Mouse (Mus musculus): ENCODE results near the gene Rassf4. TPM values are rescaled to one million over a fixed set of nuclear protein-coding genes. Genes with fewer than 3 reads are reported as not detected.

Rassf4 gene
- total and polyA plus RNA-seq, 2 experiments from 2014 or later, result 7.0 to 8.1 TPM

DNA sequence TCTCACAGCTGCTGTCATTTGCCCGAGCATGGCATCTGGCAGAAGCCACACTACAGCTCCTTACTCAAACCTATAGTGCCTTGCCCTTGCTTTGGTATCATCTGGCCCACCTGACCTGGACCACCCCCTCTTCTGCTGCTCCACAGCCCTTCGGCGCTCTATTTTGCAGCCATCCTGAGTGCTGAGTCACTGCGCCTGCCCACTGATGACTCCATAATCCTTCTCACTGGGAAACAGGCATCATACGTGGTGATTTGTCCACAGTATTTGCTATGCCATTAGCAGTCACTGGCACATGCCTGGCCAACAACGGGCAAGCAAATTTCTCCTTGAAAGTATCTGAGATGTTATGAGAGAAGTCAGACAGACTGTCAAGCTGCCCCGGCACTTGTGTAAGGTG lies 23.9 kb downstream of the Rassf4 start:
- Histone ChIP-seq H3K36me3 (ENCODE audit: insufficient read depth, low read length) (no peaks in the 10 kb centered on the region), H3K27me3 (ENCODE audit: insufficient read depth, low read length) (no peaks in the 10 kb centered on the region), H3K9me3 (ENCODE audit: low read length) (no peaks in the 10 kb centered on the region), H3K4me2 (ENCODE audit: low read depth, low read length, poor library complexity, severe bottlenecking) (no peak overlapping the region), H3K9ac (replicated peaks; ENCODE audit: low read length, poor library complexity, severe bottlenecking) (no peak overlapping the region), H3K4me1 (ENCODE audit: insufficient read depth, low read length) (no peaks in the 10 kb centered on the region), H3K4me3 (ENCODE audit: low read depth, low read length) (no peak overlapping the region), H3K27ac (ENCODE audit: low read depth, low read length) (no peak overlapping the region)
- no peak for TF ChIP-seq CTCF (IDR thresholded peaks at IDR 0.05)
- WGBS, result 88% methylated on average over 7 of the region's 7 CpGs
- DNase-seq (ENCODE audit: low spot score) (no peak), ATAC-seq (ENCODE audit: low FRiP score) (no peak)

- Histone ChIP-seq H3K36me3 (ENCODE audit: insufficient read depth, low read length) (no peaks in the 10 kb centered on the region), H3K27ac (ENCODE audit: low read depth, low read length) (no peak overlapping the region), H3K27me3 (ENCODE audit: insufficient read depth, low read length) (no peaks in the 10 kb centered on the region), H3K4me2 (ENCODE audit: low read depth, low read length, poor library complexity, severe bottlenecking) (no peak overlapping the region), H3K4me3 (ENCODE audit: low read depth, low read length) (no peak overlapping the region), H3K9me3 (ENCODE audit: low read length) (no peaks in the 10 kb centered on the region), H3K9ac (replicated peaks; ENCODE audit: low read length, poor library complexity, severe bottlenecking) (no peak overlapping the region), H3K4me1 (ENCODE audit: insufficient read depth, low read length) (no peaks in the 10 kb centered on the region)
- no peak for ATAC-seq (ENCODE audit: low FRiP score)
- no peak for TF ChIP-seq CTCF (IDR thresholded peaks at IDR 0.05)
- no peak for DNase-seq (ENCODE audit: low spot score)
- 72% methylated on average over 12 of the region's 12 CpGs for WGBS
Measured at GRCm38 (mm10) chr6:116647763-116648162, 26.0 kb downstream of the Rassf4 start.

DNA sequence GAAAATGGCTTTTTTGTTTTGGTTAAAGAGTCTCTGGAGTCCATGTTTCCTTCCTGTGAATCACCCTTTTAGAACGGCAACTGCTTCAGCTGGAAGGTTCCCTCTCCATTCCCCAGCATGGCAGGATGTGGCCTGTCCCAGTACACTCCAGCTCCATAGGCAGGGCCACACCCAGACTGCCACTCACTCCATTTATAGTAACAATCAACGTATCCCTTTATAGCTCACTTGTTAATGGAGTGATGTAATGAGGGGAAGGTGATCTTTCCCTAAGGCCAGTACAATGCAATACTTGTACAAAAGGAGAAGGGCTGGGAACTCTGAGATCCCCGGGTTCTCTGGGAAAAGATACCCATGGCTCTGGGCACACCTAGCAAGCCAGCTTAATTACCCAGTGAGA lies 29.4 kb downstream of the Rassf4 start:
- H3K9ac ChIP-seq (replicated peaks; ENCODE audit: low read length, poor library complexity, severe bottlenecking), result no peak overlapping the region
- H3K27ac ChIP-seq (ENCODE audit: low read depth, low read length), result no peak overlapping the region
- no peaks in the 10 kb centered on the region for H3K9me3 ChIP-seq (ENCODE audit: low read length)
- no peak overlapping the region for H3K4me3 ChIP-seq (ENCODE audit: low read depth, low read length)
- H3K36me3 ChIP-seq (ENCODE audit: insufficient read depth, low read length), result no peaks in the 10 kb centered on the region
- ATAC-seq (ENCODE audit: low FRiP score) (no peak), DNase-seq (ENCODE audit: low spot score) (no peak)
- no peak for TF ChIP-seq CTCF (IDR thresholded peaks at IDR 0.05)
- H3K4me2 ChIP-seq (ENCODE audit: low read depth, low read length, poor library complexity, severe bottlenecking), result no peak overlapping the region
- 83% methylated on average over 3 of the region's 3 CpGs for WGBS
- no peaks in the 10 kb centered on the region for H3K27me3 ChIP-seq (ENCODE audit: insufficient read depth, low read length)
- H3K4me1 ChIP-seq (ENCODE audit: insufficient read depth, low read length), result no peaks in the 10 kb centered on the region

GRCm38 (mm10) chr6:116643881-116644280 lies 29.9 kb downstream of the Rassf4 start:
- no peak for ATAC-seq (ENCODE audit: low FRiP score)
- WGBS, result 68% methylated on average over 4 of the region's 4 CpGs
- H3K4me1 ChIP-seq (ENCODE audit: insufficient read depth, low read length), result no peaks in the 10 kb centered on the region
- no peaks in the 10 kb centered on the region for H3K27me3 ChIP-seq (ENCODE audit: insufficient read depth, low read length)
- DNase-seq (ENCODE audit: low spot score), result no peak
- H3K27ac ChIP-seq (ENCODE audit: low read depth, low read length), result no peak overlapping the region
- no peak for TF ChIP-seq CTCF (IDR thresholded peaks at IDR 0.05)
- H3K4me2 ChIP-seq (ENCODE audit: low read depth, low read length, poor library complexity, severe bottlenecking), result no peak overlapping the region
- H3K9me3 ChIP-seq (ENCODE audit: low read length), result no peaks in the 10 kb centered on the region
- no peak overlapping the region for H3K9ac ChIP-seq (replicated peaks; ENCODE audit: low read length, poor library complexity, severe bottlenecking)
- no peak overlapping the region for H3K4me3 ChIP-seq (ENCODE audit: low read depth, low read length)
- no peaks in the 10 kb centered on the region for H3K36me3 ChIP-seq (ENCODE audit: insufficient read depth, low read length)

DNA sequence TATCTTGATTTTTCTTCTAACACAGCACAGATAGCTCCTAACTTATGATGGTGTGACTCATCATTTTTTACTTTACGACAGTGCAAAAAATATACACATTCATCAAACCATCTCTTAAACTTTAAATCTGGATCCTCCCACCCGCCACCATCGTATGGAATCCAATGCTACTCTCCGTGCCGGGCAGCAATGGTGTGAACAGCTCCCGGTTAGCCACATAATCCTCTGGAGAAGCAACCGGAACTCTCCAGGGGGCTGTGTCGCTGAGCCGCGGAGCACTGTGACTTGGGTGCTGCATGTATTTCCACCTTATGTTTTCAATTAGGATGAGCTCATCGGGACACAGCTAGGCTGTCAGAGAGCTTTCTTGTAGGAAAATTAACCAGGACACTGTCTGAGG lies 30.8 kb downstream of the Rassf4 start:
- H3K9me3 ChIP-seq (ENCODE audit: low read length), result no peaks in the 10 kb centered on the region
- TF ChIP-seq CTCF (IDR thresholded peaks at IDR 0.05), result no peak
- H3K9ac ChIP-seq (replicated peaks; ENCODE audit: low read length, poor library complexity, severe bottlenecking), result no peak overlapping the region
- no peaks in the 10 kb centered on the region for H3K4me1 ChIP-seq (ENCODE audit: insufficient read depth, low read length)
- ATAC-seq (ENCODE audit: low FRiP score) (no peak), DNase-seq (ENCODE audit: low spot score) (no peak)
- H3K27ac ChIP-seq (ENCODE audit: low read depth, low read length), result no peak overlapping the region
- H3K27me3 ChIP-seq (ENCODE audit: insufficient read depth, low read length), result no peaks in the 10 kb centered on the region
- WGBS, result 88% methylated on average over 11 of the region's 11 CpGs
- no peaks in the 10 kb centered on the region for H3K36me3 ChIP-seq (ENCODE audit: insufficient read depth, low read length)
- no peak overlapping the region for H3K4me2 ChIP-seq (ENCODE audit: low read depth, low read length, poor library complexity, severe bottlenecking)
- H3K4me3 ChIP-seq (ENCODE audit: low read depth, low read length), result no peak overlapping the region

DNA sequence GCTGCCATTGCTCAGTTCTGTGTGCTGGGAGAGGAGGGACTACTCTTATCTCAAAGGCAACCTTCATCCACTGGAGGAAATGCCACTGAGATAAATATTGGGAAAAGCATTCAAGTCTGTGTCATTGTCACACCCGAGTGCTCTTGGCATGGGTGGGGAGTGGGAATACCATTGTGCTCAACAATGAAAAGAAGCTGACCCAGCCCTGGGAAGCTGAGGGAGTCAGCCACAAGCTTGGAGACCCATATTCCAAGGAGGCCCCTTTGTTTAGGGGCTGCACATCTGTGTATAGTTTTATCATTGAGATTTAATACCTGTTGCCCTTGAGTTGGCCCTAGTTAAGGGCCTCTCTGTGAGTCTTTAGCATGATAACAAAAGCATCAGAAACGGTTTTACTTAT lies 34.1 kb downstream of the Rassf4 start:
- no peak overlapping the region for H3K4me2 ChIP-seq (ENCODE audit: low read depth, low read length, poor library complexity, severe bottlenecking)
- H3K27me3 ChIP-seq (ENCODE audit: insufficient read depth, low read length), result no peaks in the 10 kb centered on the region
- WGBS, result 60% methylated on average over 2 of the region's 2 CpGs
- ATAC-seq (ENCODE audit: low FRiP score), result no peak
- TF ChIP-seq CTCF (IDR thresholded peaks at IDR 0.05), result no peak
- H3K4me1 ChIP-seq (ENCODE audit: insufficient read depth, low read length), result no peaks in the 10 kb centered on the region
- H3K4me3 ChIP-seq (ENCODE audit: low read depth, low read length), result no peak overlapping the region
- no peak for DNase-seq (ENCODE audit: low spot score)
- no peaks in the 10 kb centered on the region for H3K9me3 ChIP-seq (ENCODE audit: low read length)
- no peak overlapping the region for H3K9ac ChIP-seq (replicated peaks; ENCODE audit: low read length, poor library complexity, severe bottlenecking)
- no peak overlapping the region for H3K27ac ChIP-seq (ENCODE audit: low read depth, low read length)
- H3K36me3 ChIP-seq (ENCODE audit: insufficient read depth, low read length), result no peaks in the 10 kb centered on the region

All from midbrain, postnatal 0 days (tissue).